Mouse (Mus musculus) cerebellum, adult 8-10 months (tissue): ENCODE measurements at regions not wholly inside any gene's neighbourhood (a gene's known extent, or its start where the extent isn't known, plus 50 kb on each side); places are given as distances from the start of the nearest gene placed in this dataset.

ENCODE experiments used
- DNase-seq: peaks from one replicate; pipeline ENCODE4 v3.0.0; 2022

- no peak for DNase-seq
These were observed 585.1 kb upstream of the N6amt1 start for GRCm38 (mm10) chr16:86768912-86769311.

GRCm38 (mm10) chr16:86768355-86768754 lies 585.6 kb upstream of the N6amt1 start:
- DNase-seq, result no peak

DNA sequence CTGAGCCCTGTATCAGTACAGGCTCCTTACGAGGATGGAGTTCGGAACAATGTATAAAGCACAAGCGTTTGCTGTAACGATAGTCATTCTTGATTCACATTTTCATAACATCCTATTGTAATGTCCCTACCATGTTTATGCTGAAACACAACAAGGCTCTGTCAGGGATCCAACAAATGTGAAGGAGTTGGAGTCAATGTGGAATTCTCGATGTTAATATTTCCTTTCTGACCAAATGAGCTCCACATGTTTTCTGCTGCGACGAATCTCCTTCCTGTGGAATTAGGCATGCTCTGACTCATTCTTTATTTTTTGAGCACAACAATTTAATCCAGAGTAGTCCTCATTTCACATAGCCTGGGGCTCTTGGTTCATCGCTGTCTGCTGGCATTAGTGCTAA lies 588.0 kb upstream of the N6amt1 start:
- DNase-seq, result no peak

- no peak for DNase-seq
These were observed 612.7 kb upstream of the N6amt1 start for GRCm38 (mm10) chr16:86741236-86741635.

DNA sequence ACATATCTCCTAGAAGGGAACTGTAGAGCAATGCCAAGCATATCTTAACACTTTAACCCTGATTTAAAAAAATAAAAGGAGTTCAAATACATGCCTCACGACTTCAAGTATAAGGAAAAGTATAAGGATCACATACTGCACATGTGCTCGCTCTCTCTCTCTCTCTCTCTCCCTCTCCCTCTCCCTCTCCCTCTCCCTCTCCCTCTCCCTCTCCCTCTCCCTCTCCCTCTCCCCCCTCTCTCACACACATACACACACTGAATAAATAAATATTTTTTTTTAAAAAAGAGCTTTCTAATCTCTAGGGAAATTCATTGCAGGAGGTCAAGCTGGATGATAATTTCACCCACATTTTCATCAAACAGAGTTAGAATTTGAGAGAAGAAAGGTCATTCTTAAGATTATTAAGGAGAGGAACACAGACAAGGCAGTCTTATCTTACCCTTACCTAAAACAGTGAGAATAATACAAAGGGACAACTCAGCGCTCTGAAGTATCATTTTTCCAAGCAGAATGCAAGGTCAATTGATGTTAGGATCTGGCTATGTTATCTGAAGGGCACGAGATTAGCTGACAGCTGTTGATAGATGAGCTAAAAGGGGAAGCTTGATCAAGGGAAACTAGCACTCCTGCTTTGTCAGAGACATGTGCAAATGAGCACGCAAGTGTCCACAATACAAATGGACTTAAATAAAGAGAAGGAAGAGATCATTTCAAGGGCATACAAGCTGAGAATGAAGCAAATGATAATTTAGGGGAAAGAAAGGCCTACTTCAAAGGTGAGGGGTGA lies 634.8 kb upstream of the N6amt1 start:
- DNase-seq, result no peak

DNA sequence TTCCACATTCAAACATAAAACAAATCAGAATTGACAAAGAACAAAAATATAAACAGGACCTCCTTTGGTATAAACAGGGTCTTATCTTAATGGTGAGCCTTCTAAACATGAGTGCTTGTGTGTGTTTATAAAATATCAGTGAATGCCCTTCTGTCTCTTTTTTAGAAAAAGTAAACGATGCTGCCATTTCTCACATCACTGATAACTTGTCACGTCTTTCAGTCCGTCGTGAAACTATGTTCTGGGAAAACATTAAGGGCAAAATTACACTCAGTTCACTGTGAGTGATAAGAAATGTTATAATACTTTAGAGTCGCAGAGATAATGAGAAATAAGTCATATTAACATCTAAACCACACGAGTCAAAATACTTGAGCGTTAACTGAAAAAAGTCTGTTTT lies 635.6 kb upstream of the N6amt1 start:
- no peak for DNase-seq

DNA sequence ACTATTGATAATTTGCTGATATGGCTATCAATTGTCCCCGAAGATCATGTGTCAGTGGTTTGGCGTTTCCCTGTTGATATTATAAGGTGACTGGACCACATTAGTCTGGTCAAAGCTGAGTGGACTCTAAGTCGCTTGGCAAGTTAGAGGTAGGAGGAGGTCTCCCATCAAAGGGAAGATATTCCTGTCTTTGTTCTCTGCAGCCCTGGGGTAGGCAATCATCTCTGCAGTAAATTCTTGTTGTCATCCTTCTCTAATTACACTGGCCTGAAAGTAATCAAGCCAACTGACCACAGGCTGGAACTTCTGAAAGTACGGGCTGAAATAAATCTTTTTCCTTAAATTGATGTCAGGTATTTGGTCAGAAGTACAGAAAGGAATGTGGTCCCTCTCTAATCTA lies 652.3 kb upstream of the N6amt1 start:
- no peak for DNase-seq

GRCm38 (mm10) chr16:86694497-86694896 lies 659.5 kb upstream of the N6amt1 start:
- peak; percentile 74 for DNase-seq

- no peak for DNase-seq
These were observed 694.8 kb upstream of the N6amt1 start for GRCm38 (mm10) chr16:86659154-86659553.

GRCm38 (mm10) chr16:86647316-86647715 lies 706.7 kb upstream of the N6amt1 start:
- DNase-seq, result no peak

- no peak for DNase-seq
These were observed 707.2 kb upstream of the N6amt1 start for GRCm38 (mm10) chr16:86646753-86647152.

DNA sequence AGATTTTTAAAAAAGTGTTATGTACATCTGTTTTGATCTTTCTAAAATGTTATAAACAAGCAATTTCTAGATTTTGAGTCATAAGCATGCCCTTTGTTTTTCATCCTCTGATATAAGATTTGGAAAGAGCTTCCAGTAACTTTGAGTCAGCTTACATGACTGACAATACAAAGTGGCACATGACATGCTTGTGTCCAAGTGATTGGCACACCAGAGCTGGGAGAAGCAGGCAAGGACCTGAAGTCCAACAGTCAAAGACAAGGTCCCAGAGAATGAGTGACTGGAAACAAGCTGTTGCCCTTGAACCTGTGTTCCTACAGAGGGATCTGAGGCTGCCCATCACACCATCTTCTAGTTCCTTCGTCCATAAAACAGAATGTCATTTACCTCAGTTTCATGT lies 708.5 kb upstream of the N6amt1 start:
- no peak for DNase-seq

- DNase-seq, result peak; percentile 30
These were observed 709.1 kb upstream of the N6amt1 start for GRCm38 (mm10) chr16:86644912-86645312.

DNA sequence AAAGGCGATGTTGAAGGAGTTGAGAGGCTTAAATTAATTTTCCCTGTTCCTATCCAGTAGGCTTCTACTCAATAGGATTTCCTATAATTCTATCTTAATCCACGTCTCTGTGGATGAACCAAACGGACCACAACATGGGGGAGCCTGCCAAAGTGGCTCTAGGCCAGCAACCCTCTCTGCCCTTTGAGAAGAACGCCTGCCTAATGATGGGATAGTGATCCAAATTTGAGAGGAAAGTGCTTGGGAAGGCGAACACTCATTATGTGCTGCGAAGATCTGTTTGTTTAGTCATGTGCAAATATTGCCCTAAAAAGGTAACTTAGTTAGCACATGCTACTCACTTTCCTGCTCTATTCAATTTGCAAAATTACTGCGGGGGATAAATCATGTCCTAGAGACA lies 702.5 kb upstream of the Adamts5 start:
- DNase-seq, result no peak

- no peak for DNase-seq
These were observed 693.4 kb upstream of the Adamts5 start for GRCm38 (mm10) chr16:86594992-86595391.

GRCm38 (mm10) chr16:86586044-86586443 lies 684.4 kb upstream of the Adamts5 start:
- no peak for DNase-seq

- DNase-seq, result no peak
These were observed 676.7 kb upstream of the Adamts5 start for GRCm38 (mm10) chr16:86578281-86578680.

- DNase-seq, result no peak
These were observed 645.9 kb upstream of the Adamts5 start for GRCm38 (mm10) chr16:86547465-86548043.

DNA sequence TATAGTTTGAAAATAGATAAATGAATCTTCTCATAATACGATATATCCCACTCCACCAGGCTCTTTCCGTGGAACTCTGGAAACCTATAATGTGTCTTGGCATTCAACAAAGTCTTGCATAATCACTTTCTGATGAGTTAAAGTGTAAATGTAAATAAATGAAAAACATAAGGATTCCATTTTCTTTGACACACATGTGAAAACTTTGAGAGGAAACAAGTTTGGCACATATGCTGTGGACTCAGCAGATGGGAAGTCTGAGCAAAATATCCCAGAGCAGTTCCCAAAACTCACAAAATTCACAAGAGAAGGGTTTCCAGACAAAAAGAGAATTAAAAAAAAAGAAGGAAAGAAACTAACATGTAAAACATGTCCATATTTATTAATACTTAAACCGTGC lies 645.3 kb upstream of the Adamts5 start:
- DNase-seq, result no peak

DNA sequence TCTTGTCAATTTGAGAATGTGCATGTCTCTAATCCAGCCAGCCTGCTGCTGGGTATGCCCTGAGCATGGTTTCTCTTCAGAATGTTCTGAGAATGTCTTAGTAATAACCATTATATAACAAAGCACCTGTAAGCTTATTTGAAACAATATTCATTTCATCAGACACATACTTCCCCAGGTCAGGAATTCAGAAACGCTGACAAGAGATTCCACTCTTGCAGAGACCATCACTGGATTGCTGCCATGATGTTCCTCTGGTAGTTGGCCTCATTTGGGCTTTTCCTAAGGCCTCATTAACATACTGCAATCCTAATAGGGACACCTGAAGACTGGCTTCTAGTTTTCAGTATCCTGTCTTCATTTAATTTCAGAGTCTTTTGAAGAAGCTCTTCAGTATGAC lies 642.5 kb upstream of the Adamts5 start:
- no peak for DNase-seq

- no peak for DNase-seq
These were observed 634.9 kb upstream of the Adamts5 start for GRCm38 (mm10) chr16:86536479-86536878.

GRCm38 (mm10) chr16:86524135-86524534 lies 622.5 kb upstream of the Adamts5 start:
- no peak for DNase-seq

DNA sequence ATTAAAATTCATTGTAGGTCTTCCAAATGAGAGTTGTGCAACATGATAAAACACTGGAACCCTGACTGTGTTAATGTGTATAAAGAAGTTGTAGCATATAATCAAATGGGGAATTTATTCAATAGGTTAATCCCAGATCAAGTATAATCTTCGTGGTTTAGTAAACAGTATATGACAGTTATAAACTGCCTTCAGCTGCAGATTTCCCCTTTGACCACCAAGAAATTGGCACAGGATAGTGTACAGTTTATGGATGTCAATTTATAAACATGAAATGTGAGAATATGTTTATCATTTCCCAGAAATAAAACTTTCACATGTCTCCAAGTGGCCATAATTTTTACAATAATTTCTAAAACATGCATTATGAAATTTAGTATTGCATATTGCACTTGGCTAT lies 615.3 kb upstream of the Adamts5 start:
- DNase-seq, result no peak

DNA sequence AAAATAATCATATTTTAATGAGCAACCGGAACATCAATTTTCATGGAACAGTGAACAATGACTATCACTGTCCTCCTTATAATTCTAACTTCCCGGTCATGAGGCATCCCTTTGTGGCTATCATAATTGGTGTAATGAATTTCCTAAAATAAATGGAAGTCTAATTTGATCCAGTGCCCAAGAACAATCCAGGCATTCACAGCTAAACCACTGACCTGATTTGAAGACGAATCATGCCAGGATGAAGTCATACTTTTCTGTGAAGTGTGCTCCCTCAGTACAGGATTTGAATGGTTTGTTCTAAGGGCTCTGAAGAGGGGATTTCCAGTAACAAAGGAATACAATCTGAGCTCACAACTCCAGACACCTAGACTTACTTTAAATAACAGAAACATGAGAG lies 614.5 kb upstream of the Adamts5 start:
- DNase-seq, result peak; percentile 2
